Mouse (Mus musculus) retina, embryonic 14.5 days (tissue): ENCODE data around the gene Ftl1.
"Not testable (repeated sequence)": the region's sequence is repeated elsewhere in the genome, so short reads cannot be mapped to it uniquely, and the experiment has no call there.

Source experiments
- DNase-seq: peaks from one replicate; pipeline ENCODE4 v3.0.0-alpha.2; 2015; ENCODE audit warnings: low spot score

The Ftl1 gene

GRCm38 (mm10) chr7:45476453-45476852 lies 16.8 kb upstream of the Ftl1 start:
- DNase-seq: no peak

DNA sequence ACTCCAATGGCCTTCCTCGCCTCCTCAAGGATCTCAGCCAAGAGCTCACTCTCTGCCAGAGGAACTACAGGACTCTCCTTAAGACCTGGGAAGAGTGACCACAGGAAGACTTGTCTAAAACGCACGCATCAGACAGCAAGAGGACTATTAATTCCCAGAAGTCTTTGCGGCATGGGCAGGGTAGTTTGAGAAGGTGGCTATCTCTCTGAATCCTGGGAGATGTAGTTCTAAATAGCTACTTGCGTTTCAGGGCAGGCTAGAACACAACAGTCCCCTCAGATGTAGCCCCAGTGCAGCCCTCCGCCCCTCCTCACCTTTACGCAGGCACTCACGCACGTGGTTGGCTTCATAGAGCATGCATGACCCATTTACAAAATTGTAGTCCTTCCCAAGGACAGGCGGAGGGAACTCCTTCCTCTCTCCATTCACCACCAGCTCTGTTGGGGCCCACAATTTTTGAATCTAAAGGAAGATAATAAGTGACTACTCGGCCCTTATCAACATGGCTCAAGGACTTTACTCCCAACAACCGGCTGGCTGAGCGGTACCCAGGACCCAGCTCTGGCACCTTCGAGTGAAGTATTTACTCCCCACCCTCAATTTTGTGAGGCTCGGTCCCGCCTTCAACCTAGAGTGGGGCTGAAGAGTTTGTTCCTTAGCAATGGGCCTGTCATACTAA lies 15.7 kb upstream of the Ftl1 start:
- no peak for DNase-seq

DNA sequence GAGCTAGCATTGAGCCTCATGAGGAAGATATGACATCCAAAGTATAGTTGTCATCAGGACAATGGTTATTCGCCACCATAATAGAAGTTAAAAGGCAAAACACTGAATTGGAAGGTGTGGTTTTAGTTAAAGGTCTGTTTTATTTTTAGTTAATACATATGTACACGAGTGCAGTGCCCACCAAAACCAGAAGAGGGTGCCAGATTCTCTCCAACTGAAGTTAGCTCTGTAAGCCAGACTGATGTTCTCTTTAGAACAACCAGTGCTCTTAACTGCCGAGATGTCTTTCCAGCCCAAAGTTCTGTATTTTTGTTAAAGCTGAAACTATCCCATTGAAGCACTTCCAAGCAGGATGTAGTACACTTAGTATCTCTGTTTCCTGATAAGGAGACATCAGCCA lies 11.2 kb upstream of the Ftl1 start:
- DNase-seq: peak; percentile 89

- no peak for DNase-seq
Observed at GRCm38 (mm10) chr7:45467090-45467670, 7.5 kb upstream of the Ftl1 start.

DNA sequence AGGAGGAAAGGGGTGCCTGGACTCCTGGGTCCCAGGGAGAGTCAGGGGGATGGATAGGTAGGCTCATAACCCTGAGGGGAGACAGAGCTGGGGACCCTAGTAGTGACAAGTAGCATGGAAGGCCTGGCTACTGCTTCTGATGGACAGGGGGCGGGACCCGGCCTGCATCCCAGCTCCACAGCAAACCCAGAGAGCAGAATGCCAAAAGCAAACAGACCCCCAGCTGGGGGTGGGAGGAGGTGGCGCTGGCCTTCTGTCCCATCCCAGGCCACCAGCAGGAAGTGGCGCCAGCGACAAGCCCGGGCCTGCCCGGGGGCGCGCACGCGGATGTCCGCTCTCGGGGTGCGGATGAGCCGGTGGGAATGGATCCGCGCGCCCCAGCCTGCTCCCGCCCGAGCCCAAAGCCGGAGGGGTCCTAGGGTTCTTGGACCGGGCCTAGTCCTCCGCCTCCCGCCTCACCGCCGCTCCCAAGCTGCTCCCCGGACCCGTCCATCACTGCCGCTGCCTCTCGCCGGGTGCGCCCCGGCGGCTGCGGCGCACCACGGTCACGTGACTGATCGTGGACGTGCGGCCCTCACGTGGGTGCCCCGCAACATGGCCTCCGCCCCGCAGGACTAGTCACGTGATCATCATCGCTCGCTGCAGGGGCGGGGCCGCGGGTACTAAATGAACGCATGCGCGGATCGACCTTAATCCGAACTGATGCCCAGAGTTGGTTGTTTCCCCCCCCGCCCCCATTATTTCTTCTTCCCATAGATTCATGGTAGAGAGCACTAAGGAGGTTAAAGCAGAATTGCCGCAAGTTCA lies 6.8 kb upstream of the Ftl1 start, which contains the start of gene Bax:
Gene Bax (minus strand): TSS at position 616 of the 807 bp plus-strand sequence.
- DNase-seq: peak; percentile 99

DNA sequence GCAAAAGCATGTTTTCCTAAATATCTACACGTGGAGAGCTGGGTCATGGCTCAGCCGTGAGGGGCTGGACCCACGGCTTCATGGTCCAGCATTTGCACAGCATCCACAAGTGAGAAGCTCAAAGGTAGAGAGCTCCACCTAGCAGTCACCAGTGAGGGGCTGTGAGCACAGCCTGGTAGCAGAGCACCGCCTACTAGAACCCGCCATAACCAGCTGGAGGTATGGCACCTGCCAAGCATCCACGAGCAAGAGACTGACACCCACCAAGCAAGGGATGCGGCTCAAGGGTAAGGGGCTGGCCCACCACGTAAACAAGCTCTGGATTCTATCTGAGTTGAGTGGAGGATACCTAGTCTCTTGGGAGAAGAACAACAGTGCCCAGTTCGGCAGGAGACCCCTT lies 5.9 kb upstream of the Ftl1 start:
- DNase-seq: no peak

- no peak for DNase-seq
Observed at GRCm38 (mm10) chr7:45465112-45465511, 5.4 kb upstream of the Ftl1 start.

- DNase-seq: no peak
Observed at GRCm38 (mm10) chr7:45463987-45464778, 4.5 kb upstream of the Ftl1 start.

DNA sequence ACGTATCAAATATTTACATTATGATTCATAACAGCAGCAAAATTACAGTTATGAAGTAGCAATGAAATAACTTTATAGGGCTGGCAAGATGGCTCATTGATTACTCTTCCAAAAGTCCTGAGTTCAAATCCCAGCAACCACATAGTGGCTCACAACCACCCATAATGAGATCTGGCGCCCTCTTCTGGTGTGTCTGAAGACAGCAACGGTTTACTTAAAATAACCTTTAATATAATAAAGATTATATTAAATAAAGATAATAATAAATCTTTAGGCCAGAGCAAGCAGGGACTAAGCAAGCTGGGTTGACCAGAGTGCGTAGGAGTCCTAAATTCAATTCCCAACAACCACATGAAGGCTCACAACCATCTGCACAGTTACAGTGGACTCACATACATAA lies 3.2 kb upstream of the Ftl1 start:
- not testable (repeated sequence) for DNase-seq

GRCm38 (mm10) chr7:45462325-45462724 lies 2.6 kb upstream of the Ftl1 start:
- DNase-seq: no peak

- DNase-seq: no peak
Observed at GRCm38 (mm10) chr7:45461781-45462180, 2.1 kb upstream of the Ftl1 start.

- no peak for DNase-seq
Observed at GRCm38 (mm10) chr7:45461326-45461725, 1.6 kb upstream of the Ftl1 start.

DNA sequence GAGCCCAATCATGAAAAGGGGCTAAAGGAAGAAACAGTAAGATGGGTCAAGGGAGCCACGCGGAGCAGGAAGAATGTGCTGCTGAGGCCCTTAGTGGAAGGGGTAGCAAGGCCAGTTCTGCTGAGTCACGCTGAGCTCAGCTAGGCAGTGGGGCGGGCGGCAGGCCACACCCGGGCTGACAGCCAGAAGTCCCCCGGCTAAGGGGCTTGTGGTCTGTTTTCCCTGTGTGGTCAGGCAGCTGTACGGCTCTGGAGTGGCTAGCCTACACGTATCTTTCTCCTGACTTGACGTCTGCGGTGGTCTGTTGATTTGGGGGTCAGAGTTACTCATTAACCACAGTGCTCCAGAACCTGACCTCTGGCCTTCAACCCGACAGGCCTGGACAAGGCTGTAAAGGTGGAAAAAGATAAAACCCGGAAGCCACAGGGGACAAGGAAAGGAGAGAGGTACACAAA lies 1.2 kb upstream of the Ftl1 start:
- peak; percentile 47 for DNase-seq

DNA sequence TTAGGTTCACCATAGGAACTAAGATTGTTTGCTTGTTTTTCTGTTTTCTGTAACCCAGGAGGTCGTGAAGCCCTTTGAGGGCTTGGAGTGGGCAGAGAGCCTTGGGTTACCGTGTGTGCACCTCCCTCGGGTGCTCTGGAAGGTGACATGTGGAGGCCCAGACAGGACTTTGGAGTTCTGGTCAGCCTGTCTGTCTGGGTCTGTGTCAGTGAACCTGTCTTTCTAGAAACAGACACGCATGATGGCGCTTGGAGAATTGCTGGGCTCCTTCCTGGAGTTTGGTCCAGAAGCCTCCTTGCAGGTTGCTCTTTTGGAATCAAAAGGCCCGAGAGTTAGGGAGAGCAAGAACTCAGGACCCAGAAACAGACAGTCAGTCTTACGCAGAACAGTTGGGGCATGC lies 693 bp upstream of the Ftl1 start:
- DNase-seq: no peak

GRCm38 (mm10) chr7:45458748-45459563 lies 728 bp downstream of the Ftl1 start:
- peak; percentile 87 for DNase-seq

DNA sequence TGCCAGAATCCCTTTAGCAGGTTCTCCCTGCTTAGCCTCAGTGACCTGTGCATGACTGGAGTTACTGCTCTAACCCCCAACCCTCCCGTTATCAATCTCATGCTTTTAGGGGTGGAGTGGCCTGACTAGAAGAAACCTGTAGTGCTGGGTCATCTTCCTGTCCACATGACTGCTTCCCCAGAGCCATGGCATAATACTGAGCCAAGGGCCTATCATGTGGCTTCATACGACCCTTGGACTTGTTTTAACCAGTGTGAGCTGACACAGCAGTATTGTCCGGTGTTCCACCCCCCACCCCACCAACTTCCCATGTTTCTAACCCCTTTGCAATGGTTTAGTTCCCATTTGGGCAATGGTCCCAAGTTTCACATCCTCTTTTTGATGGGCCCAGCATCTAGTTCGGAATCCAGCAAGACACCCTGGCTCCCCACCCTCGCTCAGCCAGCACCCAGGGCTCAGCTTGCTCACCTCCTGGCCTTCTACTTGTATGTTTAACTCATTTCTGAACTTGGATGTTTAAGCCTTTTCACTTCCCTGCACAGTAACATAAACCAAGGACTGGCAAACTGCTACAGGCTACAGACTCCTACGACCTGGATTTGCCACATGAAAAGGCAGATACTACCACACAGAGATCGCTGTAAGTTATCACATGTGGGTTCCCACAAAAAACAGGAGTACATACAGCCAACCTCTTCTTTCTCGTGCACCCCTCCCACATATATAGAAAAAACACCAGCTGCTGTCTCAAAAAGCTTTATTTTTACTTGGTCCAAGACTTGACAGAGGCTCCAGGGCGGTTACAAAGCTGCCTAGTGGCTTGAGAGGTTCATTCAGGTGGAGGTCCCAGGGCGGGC lies 2.3 kb downstream of the Ftl1 start:
- peak; percentile 21 for DNase-seq

- peak; percentile 19 for DNase-seq
Observed at GRCm38 (mm10) chr7:45456721-45457203, 2.9 kb downstream of the Ftl1 start.

GRCm38 (mm10) chr7:45455932-45456696 lies 3.6 kb downstream of the Ftl1 start:
- DNase-seq: no peak

DNA sequence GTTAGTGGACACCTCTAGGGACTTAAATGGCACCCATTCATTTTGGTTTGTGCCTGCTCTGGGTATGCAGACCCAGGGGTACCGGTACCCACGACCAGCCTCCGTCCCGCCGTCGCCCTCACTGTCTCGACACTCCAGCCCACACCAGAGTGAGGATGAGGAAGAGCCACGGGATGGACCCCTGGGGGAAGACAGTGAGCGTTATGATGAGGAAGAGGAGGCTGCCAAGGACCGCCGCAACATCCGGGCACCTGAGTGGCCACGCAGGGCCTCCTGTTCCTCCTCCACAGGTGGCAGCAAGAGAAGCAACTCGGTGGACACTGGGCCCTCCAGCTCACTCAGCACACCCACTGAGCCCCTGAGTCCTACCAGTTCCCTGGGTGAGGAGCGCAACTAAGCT lies 4.7 kb downstream of the Ftl1 start:
- DNase-seq: no peak
